Mouse (Mus musculus) layer of hippocampus, postnatal 36 days (tissue): ENCODE data around the gene Adamts6. TPM values are rescaled to one million over a fixed set of nuclear protein-coding genes. Genes with fewer than 3 reads are reported as not detected.

Experiments used
- DNase-seq, 2 experiments: peaks; one replicate each; pipeline ENCODE4 v3.0.0; 2022
- total RNA-seq, 2 experiments: library from RNA; stranded (reverse); gene quantifications; 2 replicates each; pipeline ENCODE4 v1.2.3; 2021

The Adamts6 gene
- total RNA-seq, 2 experiments from 2014 or later, result 4.8 to 5.8 TPM

- DNase-seq, result no peak
Observed at GRCm38 (mm10) chr13:104460287-104460686, 172.7 kb downstream of the Adamts6 start.

GRCm38 (mm10) chr13:104468061-104468460 is 180.4 kb downstream of the Adamts6 start:
- DNase-seq, result no peak

GRCm38 (mm10) chr13:104476285-104476956 is 188.8 kb downstream of the Adamts6 start:
- no peak for DNase-seq

- no peak for DNase-seq
Observed at GRCm38 (mm10) chr13:104482426-104483089, 194.9 kb downstream of the Adamts6 start.

GRCm38 (mm10) chr13:104483111-104483722 is 195.6 kb downstream of the Adamts6 start:
- no peak for DNase-seq

- DNase-seq, result no peak
Observed at GRCm38 (mm10) chr13:104491046-104491811, 203.6 kb downstream of the Adamts6 start.

GRCm38 (mm10) chr13:104493466-104493993 is 205.9 kb downstream of the Adamts6 start:
- no peak for DNase-seq

- DNase-seq, result no peak
Observed at GRCm38 (mm10) chr13:104494200-104494873, 206.7 kb downstream of the Adamts6 start.

GRCm38 (mm10) chr13:104497592-104497991 is 210.0 kb downstream of the Adamts6 start:
- no peak for DNase-seq

GRCm38 (mm10) chr13:104498669-104499068 is 211.0 kb downstream of the Adamts6 start:
- no peak for DNase-seq

GRCm38 (mm10) chr13:104499116-104500040 is 211.7 kb downstream of the Adamts6 start:
- DNase-seq, result no peak

- DNase-seq, result no peak
Observed at GRCm38 (mm10) chr13:104502406-104502805, 214.8 kb downstream of the Adamts6 start.

- DNase-seq, result no peak
Observed at GRCm38 (mm10) chr13:104504043-104504442, 216.4 kb downstream of the Adamts6 start.

- no peak for DNase-seq
Observed at GRCm38 (mm10) chr13:104506165-104506875, 218.7 kb downstream of the Adamts6 start.

GRCm38 (mm10) chr13:104507671-104508070 is 220.0 kb downstream of the Adamts6 start:
- no peak for DNase-seq

GRCm38 (mm10) chr13:104509561-104510493 is 222.2 kb downstream of the Adamts6 start:
- DNase-seq, result no peak

GRCm38 (mm10) chr13:104510766-104511165 is 223.1 kb downstream of the Adamts6 start:
- DNase-seq, result no peak

GRCm38 (mm10) chr13:104515054-104515453 is 227.4 kb downstream of the Adamts6 start:
- no peak for DNase-seq

GRCm38 (mm10) chr13:104516146-104516545 is 228.5 kb downstream of the Adamts6 start:
- DNase-seq, result no peak
